Mouse (Mus musculus) forebrain, embryonic 16.5 days (tissue): Measurements from ENCODE around the gene Tmem186. TPM values are rescaled to one million over a fixed set of nuclear protein-coding genes. Genes with fewer than 3 reads are reported as not detected.
A peak's percentile ranks its signal among the peaks of the same experiment; 100 is the strongest.

ENCODE experiments used
- ATAC-seq: fragments of 200-750 bp; cut with Nextera tagmentation; 2 replicates; pipeline ENCODE4 v1.8.0; 2017; ENCODE audit warnings: mild to moderate bottlenecking, moderate library complexity
- H3K27ac ChIP-seq: fragments of 300-500 bp; sonication (generic); 2 replicates; pipeline ENCODE4 v1.5.1; 2014; ENCODE audit warnings: low read length, control low read depth
- H3K27me3 ChIP-seq: fragments of 300-500 bp; sonication (generic); replicated peaks from 2 replicates; pipeline ENCODE4 v1.6.1; 2014; ENCODE audit warnings: low read length; ENCODE audit not compliant: control insufficient read depth, insufficient read depth
- H3K36me3 ChIP-seq: fragments of 300-500 bp; sonication (generic); 2 replicates; pipeline ENCODE4 v1.6.1; 2014; ENCODE audit not compliant: control insufficient read depth, insufficient read depth
- H3K4me1 ChIP-seq: fragments of 300-500 bp; sonication (generic); replicated peaks from 2 replicates; pipeline ENCODE4 v1.6.1; 2014; ENCODE audit warnings: low read length; ENCODE audit not compliant: control insufficient read depth, insufficient read depth
- H3K4me2 ChIP-seq: fragments of 300-500 bp; sonication (generic); 2 replicates; pipeline ENCODE4 v1.6.1; 2014; ENCODE audit warnings: mild to moderate bottlenecking, low read length, control low read depth
- H3K4me3 ChIP-seq: fragments of 300-500 bp; sonication (generic); replicated peaks from 2 replicates; pipeline ENCODE4 v1.5.1; 2014; ENCODE audit warnings: mild to moderate bottlenecking, low read length, control low read depth
- H3K9ac ChIP-seq: fragments of 300-500 bp; sonication (generic); replicated peaks from 2 replicates; pipeline ENCODE4 v1.6.1; 2014; ENCODE audit warnings: low read depth, low read length, control low read depth
- H3K9me3 ChIP-seq: fragments of 300-500 bp; sonication (generic); 2 replicates; pipeline ENCODE4 v1.6.1; 2016; ENCODE audit warnings: low read length; ENCODE audit not compliant: control insufficient read depth
- WGBS: fragments of 180-500 bp; shearing (Covaris S2); extraction: QIAGEN DNeasy Blood & Tissue Kit; methylation state at CpG from one replicate; pipeline ENCODE4 v1.1.7; 2014; 5-methylcytosine and 5-hydroxymethylcytosine counted together
- polyA plus RNA-seq: library from polyadenylated mRNA; unstranded; fragments of >200 nt; fragmentation: Nextera tagmentation; extraction: Ambion mirVana; gene quantifications from 2 replicates; pipeline ENCODE4 v1.2.1, GENCODE M21; 2015

Gene Tmem186
- 26.8 and 27.8 TPM in 2 replicates for polyA plus RNA-seq

DNA sequence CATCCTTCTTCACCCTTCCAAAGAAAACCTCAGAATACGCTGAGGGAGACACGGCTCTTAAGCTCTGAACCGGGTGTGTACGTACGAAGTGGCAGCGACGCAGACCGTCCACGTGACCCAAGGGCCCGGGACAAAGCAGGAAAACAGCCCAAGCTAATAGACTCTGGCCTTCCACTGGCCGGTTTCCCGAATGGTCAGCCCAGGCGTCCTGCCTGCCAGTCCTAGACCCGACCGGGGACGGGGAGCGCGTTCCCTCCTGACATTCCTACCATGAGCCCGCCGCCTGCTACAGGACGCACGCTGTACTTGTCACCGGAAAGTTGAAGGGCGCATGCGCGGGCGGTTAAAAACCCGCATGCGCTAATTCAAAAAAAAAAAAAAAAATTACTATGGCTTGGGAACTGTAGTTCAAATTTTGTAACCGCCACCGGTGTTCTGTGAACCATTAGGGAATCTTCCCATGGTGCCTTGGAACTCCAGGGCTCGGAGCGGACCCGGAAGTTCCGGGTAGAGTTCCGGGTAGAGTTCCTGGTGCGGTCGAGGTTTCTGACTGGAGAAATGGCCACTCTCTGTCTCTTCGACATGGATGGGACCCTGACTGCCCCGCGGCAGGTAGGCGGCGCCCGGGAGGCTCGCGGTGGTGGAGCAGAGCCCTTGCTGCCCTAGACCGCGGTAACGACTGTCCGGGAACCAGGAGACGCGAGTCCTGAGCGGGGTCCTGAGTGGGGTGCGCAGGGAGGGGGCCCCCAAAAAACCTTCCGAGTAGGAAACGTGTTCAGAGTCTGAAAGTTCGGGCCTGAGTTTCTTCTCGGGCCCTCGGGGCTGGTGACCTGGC lies at the start of gene Tmem186, which contains the start of gene Pmm2:
Gene Tmem186, minus strand, starts transcription at position 496 of the 835 bp plus-strand sequence.
Gene Pmm2, plus strand, starts transcription at position 458 of the 835 bp plus-strand sequence.
- Histone ChIP-seq H3K4me1 (peaks cover 25% of the 10 kb centered on the region), H3K4me3 (peak within 1 kb of the TSS; percentile 96), H3K27me3 (no peaks in the 10 kb centered on the region), H3K9me3 (no peaks in the 10 kb centered on the region), H3K36me3 (peaks cover 2% of the 10 kb centered on the region; the same call in 1 of the 2 replicates), H3K4me2 (peak within 1 kb of the TSS; percentile 64), H3K9ac (peak within 1 kb of the TSS; percentile 78), H3K27ac (peak within 1 kb of the TSS; percentile 82)
- WGBS = under 1% methylated on average over 59 of the region's 59 CpGs
- ATAC-seq = peak; percentile 96

DNA sequence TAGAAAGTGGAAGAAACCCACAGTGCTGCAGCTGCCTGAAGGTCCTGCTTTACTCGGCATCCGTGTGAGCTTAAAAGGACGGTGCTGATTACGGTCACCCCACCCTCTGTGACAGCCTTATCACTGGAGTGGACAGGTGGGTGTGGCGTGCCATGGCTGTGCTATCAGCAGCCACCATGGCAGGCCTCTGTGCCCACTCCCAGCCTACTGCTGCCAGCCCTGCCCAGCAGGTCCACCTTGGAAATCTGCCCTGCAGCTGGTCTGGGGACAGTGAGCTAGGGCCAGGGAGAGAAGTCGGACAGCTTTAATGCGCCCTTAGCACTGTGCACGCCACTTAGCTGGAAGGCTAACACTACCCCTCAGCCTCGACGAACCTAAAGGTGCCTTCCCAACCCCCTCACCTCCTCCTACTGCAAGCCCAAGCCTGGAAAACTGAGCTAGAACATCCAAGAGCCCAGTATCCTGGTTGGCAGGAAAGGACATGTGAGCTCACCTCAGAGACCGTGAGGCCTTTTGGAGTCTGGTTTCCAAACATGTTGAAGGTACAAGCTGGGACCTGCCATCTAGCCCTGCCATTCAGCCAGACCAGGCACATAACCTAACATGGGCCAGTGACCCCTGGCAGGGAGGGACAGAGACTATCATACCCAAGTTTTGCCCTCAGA lies 49.5 kb upstream of the Tmem186 start:
- WGBS = 84% methylated on average over 11 of the region's 11 CpGs
- no peak overlapping the region for H3K27ac ChIP-seq
- H3K27me3 ChIP-seq = no peaks in the 10 kb centered on the region
- H3K36me3 ChIP-seq = peaks cover 16% of the 10 kb centered on the region
- H3K9ac ChIP-seq = no peak overlapping the region
- no peak overlapping the region for H3K4me3 ChIP-seq
- no peak for ATAC-seq
- H3K4me1 ChIP-seq = no peaks in the 10 kb centered on the region
- no peaks in the 10 kb centered on the region for H3K9me3 ChIP-seq
- H3K4me2 ChIP-seq = no peak overlapping the region

DNA sequence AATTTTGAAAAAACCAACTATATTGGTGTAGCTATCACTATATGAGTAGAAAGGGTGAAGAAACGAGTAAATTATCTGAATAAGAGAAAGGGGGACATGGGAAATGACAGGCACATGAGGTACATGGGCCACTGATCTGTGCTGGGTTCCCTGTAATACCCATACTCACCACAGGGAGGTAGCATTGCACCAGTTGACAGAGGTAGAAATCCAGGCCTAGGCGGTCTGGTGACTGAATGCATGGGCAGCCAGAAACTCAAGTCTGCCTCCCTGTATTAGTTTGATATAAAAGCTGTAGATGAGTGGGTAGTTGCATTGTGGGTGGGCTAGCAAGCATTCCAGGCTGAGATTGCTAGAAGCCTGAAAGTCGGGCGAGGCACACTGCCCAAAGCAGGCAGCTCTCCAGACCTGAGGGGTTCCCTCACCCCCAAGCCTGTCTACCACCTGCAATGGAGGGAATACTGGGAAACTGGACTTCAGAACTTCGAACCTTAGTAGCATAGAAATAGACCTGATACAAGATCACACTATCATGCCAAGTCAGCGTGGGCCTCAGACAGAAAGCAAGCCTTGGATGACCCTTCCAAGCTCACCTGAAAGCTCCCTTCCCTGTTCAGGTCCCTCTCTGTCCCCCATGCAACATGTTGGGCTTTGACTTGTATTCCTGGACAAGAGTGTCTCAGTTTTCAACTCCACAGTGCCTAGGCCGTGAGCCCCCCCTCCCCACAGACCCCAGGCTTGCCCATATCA lies 48.8 kb upstream of the Tmem186 start:
- Histone ChIP-seq H3K27ac (no peak overlapping the region), H3K4me2 (no peak overlapping the region), H3K9ac (no peak overlapping the region), H3K27me3 (no peaks in the 10 kb centered on the region), H3K36me3 (peaks cover 9% of the 10 kb centered on the region), H3K9me3 (no peaks in the 10 kb centered on the region), H3K4me3 (no peak overlapping the region), H3K4me1 (no peaks in the 10 kb centered on the region)
- peak; percentile 51 for ATAC-seq
- 58% methylated on average over 7 of the region's 7 CpGs for WGBS

DNA sequence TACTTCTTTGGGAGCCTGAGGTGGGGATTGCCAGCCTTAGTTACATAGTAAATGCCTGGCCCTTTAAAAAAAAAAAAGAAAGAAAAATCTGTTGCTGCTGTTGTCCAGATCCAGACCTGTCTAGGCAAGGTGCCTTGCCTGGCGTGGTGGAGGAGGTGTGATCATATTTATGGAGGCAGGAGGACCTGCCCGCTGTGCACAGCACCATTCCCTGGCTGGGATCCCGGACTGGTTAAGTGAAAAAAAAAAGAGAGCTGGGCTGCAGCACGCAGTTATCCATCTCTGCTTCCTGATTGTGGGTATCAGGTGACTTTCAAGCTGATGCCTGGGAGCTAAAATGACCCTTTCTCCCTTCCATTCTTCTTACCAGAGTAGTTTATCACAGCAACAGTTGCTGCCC lies 47.6 kb upstream of the Tmem186 start:
- no peaks in the 10 kb centered on the region for H3K27me3 ChIP-seq
- H3K4me3 ChIP-seq = no peak overlapping the region
- no peak for ATAC-seq
- peaks cover 2% of the 10 kb centered on the region; the same call in 1 of the 2 replicates for H3K36me3 ChIP-seq
- no peaks in the 10 kb centered on the region for H3K4me1 ChIP-seq
- WGBS = 65% methylated on average over 4 of the region's 4 CpGs
- H3K9ac ChIP-seq = no peak overlapping the region
- H3K27ac ChIP-seq = no peak overlapping the region
- H3K9me3 ChIP-seq = no peaks in the 10 kb centered on the region
- H3K4me2 ChIP-seq = no peak overlapping the region

DNA sequence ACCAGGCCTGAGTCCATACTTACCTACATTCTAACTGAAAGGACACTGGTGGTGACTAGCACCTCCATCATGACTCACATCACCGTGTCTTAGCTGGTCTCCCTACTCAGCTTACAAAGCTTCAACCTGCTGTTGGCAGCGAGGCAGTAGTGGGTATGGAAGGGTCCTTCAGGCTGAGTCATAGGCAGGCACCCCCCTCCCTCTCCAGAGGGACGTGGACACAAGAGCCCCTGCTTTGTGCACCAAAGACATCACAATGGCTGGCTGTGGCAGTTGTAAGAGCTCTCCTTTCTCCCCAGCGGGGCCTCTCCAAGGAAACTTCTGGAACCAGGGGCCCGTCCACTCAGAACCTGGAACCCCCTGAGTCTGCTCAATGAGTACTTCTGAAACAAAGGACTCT lies 43.0 kb upstream of the Tmem186 start, which contains the start of gene Gm5767:
Gene Gm5767, plus strand, starts transcription at position 301 of the 400 bp plus-strand sequence.
- no peak for ATAC-seq
- no peaks in the 10 kb centered on the region for H3K4me1 ChIP-seq
- WGBS = 68% methylated on average over 5 of the region's 5 CpGs
- no peaks in the 10 kb centered on the region for H3K27me3 ChIP-seq
- no peak within 1 kb of the TSS for H3K4me3 ChIP-seq
- H3K9ac ChIP-seq = no peak within 1 kb of the TSS
- H3K9me3 ChIP-seq = no peaks in the 10 kb centered on the region
- H3K4me2 ChIP-seq = no peak within 1 kb of the TSS
- no peaks in the 10 kb centered on the region for H3K36me3 ChIP-seq
- H3K27ac ChIP-seq = no peak within 1 kb of the TSS

DNA sequence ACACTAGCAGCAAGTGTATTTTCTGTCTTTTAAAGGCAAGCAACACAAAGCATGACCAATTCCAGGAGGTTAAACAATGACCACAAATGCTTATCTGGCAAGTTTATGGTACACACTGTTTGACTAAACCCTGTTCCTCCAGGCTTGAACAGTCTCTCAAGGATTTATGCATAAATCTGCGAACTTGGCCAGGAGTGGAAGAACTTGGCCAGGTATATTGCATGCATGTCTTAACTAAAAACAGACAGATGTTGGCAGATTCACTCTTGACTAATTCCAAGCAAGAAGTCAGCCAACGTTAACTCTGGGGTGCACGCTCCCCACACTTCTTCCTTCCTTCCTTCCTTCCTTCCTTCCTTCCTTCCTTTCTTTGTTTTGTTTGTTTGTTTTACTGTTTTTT lies 42.3 kb upstream of the Tmem186 start:
- ATAC-seq = no peak

DNA sequence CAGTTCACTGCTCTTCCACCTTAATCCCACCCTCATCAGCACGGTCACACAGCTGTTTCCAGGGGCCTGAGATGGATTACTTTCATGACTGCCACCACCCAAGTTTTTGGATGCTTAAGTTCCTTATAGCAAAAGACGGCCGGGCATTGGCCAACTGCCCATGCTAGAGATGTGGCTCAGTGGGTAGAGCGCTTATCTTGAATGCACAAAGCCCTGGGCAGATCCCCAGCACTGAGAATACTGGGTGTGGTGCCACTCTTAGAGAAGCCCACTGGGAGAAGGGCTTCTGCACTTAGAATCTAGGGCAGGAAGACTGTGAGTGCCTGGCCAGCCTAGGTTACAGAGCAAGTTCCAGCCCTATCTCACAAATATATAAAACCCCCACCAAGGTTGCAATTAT lies 41.2 kb upstream of the Tmem186 start:
- H3K36me3 ChIP-seq = no peaks in the 10 kb centered on the region
- H3K4me1 ChIP-seq = no peaks in the 10 kb centered on the region
- H3K9me3 ChIP-seq = no peaks in the 10 kb centered on the region
- H3K4me3 ChIP-seq = no peak overlapping the region
- H3K4me2 ChIP-seq = no peak overlapping the region
- no peak overlapping the region for H3K9ac ChIP-seq
- no peaks in the 10 kb centered on the region for H3K27me3 ChIP-seq
- H3K27ac ChIP-seq = no peak overlapping the region
- no peak for ATAC-seq
- 85% methylated on average over 4 of the region's 4 CpGs for WGBS

More for the DNA sequence above, 42.3 kb upstream of the Tmem186 start:
- Histone ChIP-seq H3K4me2 (no peak overlapping the region), H3K9ac (no peak overlapping the region), H3K36me3 (no peaks in the 10 kb centered on the region), H3K27ac (no peak overlapping the region), H3K4me1 (no peaks in the 10 kb centered on the region), H3K27me3 (no peaks in the 10 kb centered on the region), H3K9me3 (no peaks in the 10 kb centered on the region), H3K4me3 (no peak overlapping the region)
- WGBS = 81% methylated on average over 3 of the region's 3 CpGs

DNA sequence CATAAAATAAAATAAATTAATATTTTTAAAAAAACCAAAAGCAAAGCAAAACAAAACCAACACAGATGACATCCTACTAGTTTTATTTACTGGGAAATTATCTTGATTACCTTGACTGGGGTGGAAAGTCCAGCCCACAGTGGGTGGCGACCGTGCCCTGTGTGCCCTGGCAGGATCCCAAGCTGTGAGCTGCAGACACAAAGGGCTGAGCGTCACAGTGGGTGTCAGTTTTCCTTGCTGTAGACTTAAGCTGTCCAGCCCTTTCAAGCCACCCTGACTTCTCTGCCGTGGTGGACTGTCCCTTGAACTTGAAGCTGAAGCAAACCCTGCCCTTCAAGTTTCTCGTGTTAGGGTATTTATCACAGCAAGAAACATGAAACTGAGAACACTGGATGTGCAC lies 40.5 kb upstream of the Tmem186 start:
- no peak for ATAC-seq
- H3K27me3 ChIP-seq = no peaks in the 10 kb centered on the region
- H3K4me2 ChIP-seq = no peak overlapping the region
- WGBS = 48% methylated on average over 5 of the region's 5 CpGs
- H3K27ac ChIP-seq = no peak overlapping the region
- no peaks in the 10 kb centered on the region for H3K36me3 ChIP-seq
- no peaks in the 10 kb centered on the region for H3K4me1 ChIP-seq
- no peak overlapping the region for H3K9ac ChIP-seq
- no peak overlapping the region for H3K4me3 ChIP-seq
- H3K9me3 ChIP-seq = no peaks in the 10 kb centered on the region

DNA sequence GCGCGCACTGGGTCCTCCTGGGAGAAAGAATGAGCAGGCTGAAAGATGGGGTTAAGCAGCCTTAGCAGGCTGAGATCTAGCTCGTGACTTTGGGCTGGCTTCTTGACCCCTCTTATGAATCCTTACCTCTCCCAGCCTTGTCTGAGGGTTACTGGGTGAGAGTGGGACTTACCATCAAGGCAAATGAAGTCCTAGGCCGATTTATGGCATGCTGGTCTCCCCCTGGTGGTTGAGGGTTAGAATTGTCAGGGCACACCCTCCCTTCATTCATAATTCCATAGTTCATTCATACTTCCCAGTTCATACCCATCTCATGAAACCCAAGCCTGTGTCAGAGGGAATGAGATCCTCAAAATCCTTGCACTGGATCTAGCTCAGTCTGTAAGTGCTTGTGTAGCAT lies 39.3 kb upstream of the Tmem186 start:
- Histone ChIP-seq H3K4me1 (no peaks in the 10 kb centered on the region; the same call in 1 of the 2 replicates), H3K4me3 (no peak overlapping the region), H3K27me3 (no peaks in the 10 kb centered on the region), H3K9me3 (no peaks in the 10 kb centered on the region), H3K27ac (no peak overlapping the region), H3K4me2 (no peak overlapping the region), H3K36me3 (no peaks in the 10 kb centered on the region), H3K9ac (no peak overlapping the region)
- no peak for ATAC-seq
- 50% methylated on average over 4 of the region's 4 CpGs for WGBS
